Mouse (Mus musculus): ENCODE data around the gene Saxo1. TPM values are rescaled to one million over a fixed set of nuclear protein-coding genes. Genes with fewer than 3 reads are reported as not detected.

The Saxo1 gene
- polyA plus RNA-seq, 1 experiment from 2014 or later = not detected

GRCm38 (mm10) chr4:86425581-86425980 is 132.5 kb downstream of the Saxo1 start:
- peak; percentile 8 for DNase-seq
- no peak overlapping the region for H3K4me3 ChIP-seq (replicated peaks; ENCODE audit: low read depth, low read length)
- H3K9ac ChIP-seq (replicated peaks; ENCODE audit: low read length) = no peak overlapping the region
- H3K36me3 ChIP-seq (ENCODE audit: control insufficient read depth, insufficient read depth, low read length) = no peaks in the 10 kb centered on the region
- H3K27ac ChIP-seq (replicated peaks; ENCODE audit: low read depth, low read length) = no peak overlapping the region
- H3K4me1 ChIP-seq (ENCODE audit: control insufficient read depth, insufficient read depth, low read length) = no peaks in the 10 kb centered on the region
- H3K27me3 ChIP-seq (ENCODE audit: control insufficient read depth, insufficient read depth, low read length) = no peaks in the 10 kb centered on the region
- 82% methylated on average over 7 of the region's 7 CpGs for WGBS
- H3K9me3 ChIP-seq (ENCODE audit: control insufficient read depth, low read length) = no peaks in the 10 kb centered on the region
- H3K4me2 ChIP-seq (ENCODE audit: low read length) = no peak overlapping the region
- ATAC-seq (ENCODE audit: low FRiP score, low TSS enrichment) = no peak; the same call in 1 of the 2 replicates

GRCm38 (mm10) chr4:86422586-86422985 is 135.5 kb downstream of the Saxo1 start:
- WGBS = 81% methylated on average over 6 of the region's 6 CpGs
- no peak overlapping the region for H3K27ac ChIP-seq (replicated peaks; ENCODE audit: low read depth, low read length)
- H3K9me3 ChIP-seq (ENCODE audit: control insufficient read depth, low read length) = no peaks in the 10 kb centered on the region
- no peak overlapping the region for H3K4me2 ChIP-seq (ENCODE audit: low read length)
- no peak overlapping the region for H3K4me3 ChIP-seq (replicated peaks; ENCODE audit: low read depth, low read length)
- no peaks in the 10 kb centered on the region for H3K4me1 ChIP-seq (ENCODE audit: control insufficient read depth, insufficient read depth, low read length)
- no peak for DNase-seq
- no peak overlapping the region for H3K9ac ChIP-seq (replicated peaks; ENCODE audit: low read length)
- no peaks in the 10 kb centered on the region for H3K27me3 ChIP-seq (ENCODE audit: control insufficient read depth, insufficient read depth, low read length)
- no peaks in the 10 kb centered on the region for H3K36me3 ChIP-seq (ENCODE audit: control insufficient read depth, insufficient read depth, low read length)
- no peak for ATAC-seq (ENCODE audit: low FRiP score, low TSS enrichment)

DNA sequence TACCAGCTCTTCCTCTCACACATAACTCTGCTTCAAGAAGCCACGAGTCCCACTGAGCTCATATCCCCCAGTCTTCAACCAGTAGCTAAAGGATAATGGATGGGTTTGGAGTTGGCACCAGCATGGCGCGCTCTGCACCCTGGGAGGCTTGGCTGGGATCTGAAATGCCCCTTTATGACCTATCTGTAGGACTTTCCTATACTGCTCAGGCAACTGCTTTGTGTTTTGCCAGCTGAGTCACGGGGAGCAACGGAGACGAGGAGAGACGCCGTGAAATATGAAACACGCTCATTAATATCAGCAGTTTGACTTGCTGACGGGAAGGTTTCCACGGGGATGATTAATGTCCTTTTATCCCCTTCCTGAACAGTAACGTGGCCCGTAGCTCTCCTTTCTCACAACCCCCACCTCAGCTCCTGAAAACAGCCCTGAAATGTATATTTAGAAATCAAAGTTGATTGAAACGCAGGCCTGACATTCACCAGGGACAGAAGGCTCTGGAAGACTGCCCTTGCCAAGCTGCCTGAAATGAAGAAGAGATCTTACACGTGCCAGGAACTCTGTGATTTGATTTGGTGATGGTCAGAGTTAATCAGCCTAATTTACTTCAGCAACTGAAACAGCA is 141.6 kb downstream of the Saxo1 start:
- no peak overlapping the region for H3K4me2 ChIP-seq (ENCODE audit: low read length)
- H3K9ac ChIP-seq (replicated peaks; ENCODE audit: low read length) = no peak overlapping the region
- H3K4me1 ChIP-seq (ENCODE audit: control insufficient read depth, insufficient read depth, low read length) = no peaks in the 10 kb centered on the region
- DNase-seq (peak; percentile 24), ATAC-seq (ENCODE audit: low FRiP score, low TSS enrichment) (no peak)
- H3K9me3 ChIP-seq (ENCODE audit: control insufficient read depth, low read length) = no peaks in the 10 kb centered on the region
- H3K27me3 ChIP-seq (ENCODE audit: control insufficient read depth, insufficient read depth, low read length) = no peaks in the 10 kb centered on the region
- WGBS = 67% methylated on average over 15 of the region's 15 CpGs
- no peak overlapping the region for H3K27ac ChIP-seq (replicated peaks; ENCODE audit: low read depth, low read length)
- H3K4me3 ChIP-seq (replicated peaks; ENCODE audit: low read depth, low read length) = no peak overlapping the region
- H3K36me3 ChIP-seq (ENCODE audit: control insufficient read depth, insufficient read depth, low read length) = no peaks in the 10 kb centered on the region

- no peaks in the 10 kb centered on the region for H3K4me1 ChIP-seq (ENCODE audit: control insufficient read depth, insufficient read depth, low read length)
- H3K27ac ChIP-seq (replicated peaks; ENCODE audit: low read depth, low read length) = no peak overlapping the region
- H3K4me2 ChIP-seq (ENCODE audit: low read length) = no peak overlapping the region
- no peaks in the 10 kb centered on the region for H3K36me3 ChIP-seq (ENCODE audit: control insufficient read depth, insufficient read depth, low read length)
- H3K27me3 ChIP-seq (ENCODE audit: control insufficient read depth, insufficient read depth, low read length) = no peaks in the 10 kb centered on the region
- no peak overlapping the region for H3K4me3 ChIP-seq (replicated peaks; ENCODE audit: low read depth, low read length)
- no peaks in the 10 kb centered on the region for H3K9me3 ChIP-seq (ENCODE audit: control insufficient read depth, low read length)
- DNase-seq = no peak
- 55% methylated on average over 3 of the region's 3 CpGs for WGBS
- ATAC-seq (ENCODE audit: low FRiP score, low TSS enrichment) = no peak
- no peak overlapping the region for H3K9ac ChIP-seq (replicated peaks; ENCODE audit: low read length)
Observed at GRCm38 (mm10) chr4:86413388-86413787, 144.7 kb downstream of the Saxo1 start.

DNA sequence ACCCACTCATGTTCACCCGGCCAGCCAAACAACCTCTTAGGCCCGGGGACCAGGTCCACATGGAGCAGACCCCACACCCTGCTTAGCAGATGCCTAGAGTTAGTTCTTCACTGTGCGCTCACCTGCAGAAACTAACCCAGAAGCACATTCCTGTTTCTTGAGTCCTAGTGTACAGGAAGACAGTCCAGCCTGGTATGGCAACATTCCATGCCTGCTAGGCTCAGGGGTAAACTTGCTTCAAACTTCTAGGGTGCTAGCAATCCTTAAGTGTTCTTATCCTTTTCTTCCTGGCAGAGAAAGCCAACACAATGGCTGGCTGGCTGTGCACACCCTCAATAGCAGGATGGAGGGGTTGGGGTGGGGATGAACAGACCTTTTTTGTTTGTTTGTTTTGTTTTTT is 147.2 kb downstream of the Saxo1 start:
- no peaks in the 10 kb centered on the region for H3K36me3 ChIP-seq (ENCODE audit: control insufficient read depth, insufficient read depth, low read length)
- no peaks in the 10 kb centered on the region for H3K27me3 ChIP-seq (ENCODE audit: control insufficient read depth, insufficient read depth, low read length)
- H3K4me1 ChIP-seq (ENCODE audit: control insufficient read depth, insufficient read depth, low read length) = no peaks in the 10 kb centered on the region
- no peak for DNase-seq
- no peak for ATAC-seq (ENCODE audit: low FRiP score, low TSS enrichment)
- WGBS = over 99% methylated on average over 3 of the region's 3 CpGs
- no peak overlapping the region for H3K27ac ChIP-seq (replicated peaks; ENCODE audit: low read depth, low read length)
- H3K9ac ChIP-seq (replicated peaks; ENCODE audit: low read length) = no peak overlapping the region
- no peak overlapping the region for H3K4me2 ChIP-seq (ENCODE audit: low read length)
- no peak overlapping the region for H3K4me3 ChIP-seq (replicated peaks; ENCODE audit: low read depth, low read length)
- no peaks in the 10 kb centered on the region for H3K9me3 ChIP-seq (ENCODE audit: control insufficient read depth, low read length)

DNA sequence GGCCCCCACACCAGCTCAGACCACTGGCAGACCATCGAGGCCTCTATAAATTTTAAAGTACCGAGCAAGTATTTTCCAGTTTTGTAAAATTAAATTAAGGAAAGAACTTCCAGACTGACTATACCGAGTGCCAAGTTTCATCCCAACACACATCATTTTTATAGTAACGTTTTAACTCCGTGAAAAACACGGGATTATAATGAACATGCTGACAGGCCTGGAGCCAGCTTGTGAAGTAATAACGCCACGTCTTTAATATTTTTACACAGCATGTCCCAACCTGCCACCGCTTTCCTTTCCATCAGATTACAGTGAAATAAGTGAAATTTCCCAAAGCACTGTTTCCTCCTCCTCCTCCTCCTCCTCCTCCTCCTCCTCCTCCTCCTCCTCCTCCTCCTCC is 149.7 kb downstream of the Saxo1 start:
- Histone ChIP-seq H3K4me3 (replicated peaks; ENCODE audit: low read depth, low read length) (no peak overlapping the region), H3K27ac (replicated peaks; ENCODE audit: low read depth, low read length) (no peak overlapping the region), H3K36me3 (ENCODE audit: control insufficient read depth, insufficient read depth, low read length) (no peaks in the 10 kb centered on the region), H3K4me2 (ENCODE audit: low read length) (no peak overlapping the region), H3K9ac (replicated peaks; ENCODE audit: low read length) (no peak overlapping the region), H3K9me3 (ENCODE audit: control insufficient read depth, low read length) (no peaks in the 10 kb centered on the region), H3K27me3 (ENCODE audit: control insufficient read depth, insufficient read depth, low read length) (no peaks in the 10 kb centered on the region), H3K4me1 (ENCODE audit: control insufficient read depth, insufficient read depth, low read length) (no peaks in the 10 kb centered on the region)
- DNase-seq (no peak), ATAC-seq (ENCODE audit: low FRiP score, low TSS enrichment) (no peak)
- WGBS = 91% methylated on average over 9 of the region's 9 CpGs

DNA sequence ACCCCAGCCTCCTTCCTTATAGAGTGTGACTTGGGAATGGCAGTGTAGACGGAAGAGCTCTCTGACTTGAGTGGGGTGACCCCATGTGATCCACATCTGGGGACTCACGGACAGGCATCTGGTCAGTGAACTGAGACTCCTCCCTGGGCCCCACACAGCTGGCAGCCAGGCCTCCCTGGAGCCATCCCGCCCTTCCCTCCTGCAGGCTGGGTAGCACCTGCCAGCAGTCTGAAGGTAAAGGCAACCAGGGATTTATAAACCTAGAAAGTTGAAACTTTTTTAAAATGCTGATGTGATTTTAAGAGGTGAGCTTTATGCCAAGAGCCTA is 151.0 kb downstream of the Saxo1 start:
- H3K4me1 ChIP-seq (ENCODE audit: control insufficient read depth, insufficient read depth, low read length) = no peaks in the 10 kb centered on the region
- 80% methylated on average over 3 of the region's 3 CpGs for WGBS
- H3K4me2 ChIP-seq (ENCODE audit: low read length) = no peak overlapping the region
- no peak overlapping the region for H3K27ac ChIP-seq (replicated peaks; ENCODE audit: low read depth, low read length)
- DNase-seq (no peak), ATAC-seq (ENCODE audit: low FRiP score, low TSS enrichment) (0 out of 2 replicates have a peak, but pooled peaks have one; percentile 31)
- no peaks in the 10 kb centered on the region for H3K36me3 ChIP-seq (ENCODE audit: control insufficient read depth, insufficient read depth, low read length)
- no peaks in the 10 kb centered on the region for H3K9me3 ChIP-seq (ENCODE audit: control insufficient read depth, low read length)
- no peaks in the 10 kb centered on the region for H3K27me3 ChIP-seq (ENCODE audit: control insufficient read depth, insufficient read depth, low read length)
- H3K4me3 ChIP-seq (replicated peaks; ENCODE audit: low read depth, low read length) = no peak overlapping the region
- H3K9ac ChIP-seq (replicated peaks; ENCODE audit: low read length) = no peak overlapping the region

- no peak overlapping the region for H3K27ac ChIP-seq (replicated peaks; ENCODE audit: low read depth, low read length)
- no peak overlapping the region for H3K4me3 ChIP-seq (replicated peaks; ENCODE audit: low read depth, low read length)
- no peaks in the 10 kb centered on the region for H3K9me3 ChIP-seq (ENCODE audit: control insufficient read depth, low read length)
- WGBS = 79% methylated on average over 7 of the region's 7 CpGs
- H3K27me3 ChIP-seq (ENCODE audit: control insufficient read depth, insufficient read depth, low read length) = no peaks in the 10 kb centered on the region
- no peaks in the 10 kb centered on the region for H3K36me3 ChIP-seq (ENCODE audit: control insufficient read depth, insufficient read depth, low read length)
- ATAC-seq (ENCODE audit: low FRiP score, low TSS enrichment) = no peak
- no peak for DNase-seq
- H3K9ac ChIP-seq (replicated peaks; ENCODE audit: low read length) = no peak overlapping the region
- H3K4me1 ChIP-seq (ENCODE audit: control insufficient read depth, insufficient read depth, low read length) = no peaks in the 10 kb centered on the region
- H3K4me2 ChIP-seq (ENCODE audit: low read length) = no peak overlapping the region
Observed at GRCm38 (mm10) chr4:86406501-86407199, 151.5 kb downstream of the Saxo1 start.

GRCm38 (mm10) chr4:86401116-86401515 is 157.0 kb downstream of the Saxo1 start:
- no peak overlapping the region for H3K4me3 ChIP-seq (replicated peaks; ENCODE audit: low read depth, low read length)
- no peak overlapping the region for H3K9ac ChIP-seq (replicated peaks; ENCODE audit: low read length)
- no peaks in the 10 kb centered on the region for H3K27me3 ChIP-seq (ENCODE audit: control insufficient read depth, insufficient read depth, low read length)
- no peak for ATAC-seq (ENCODE audit: low FRiP score, low TSS enrichment)
- H3K4me2 ChIP-seq (ENCODE audit: low read length) = no peak overlapping the region
- no peak overlapping the region for H3K27ac ChIP-seq (replicated peaks; ENCODE audit: low read depth, low read length)
- no peak for DNase-seq
- no peaks in the 10 kb centered on the region for H3K4me1 ChIP-seq (ENCODE audit: control insufficient read depth, insufficient read depth, low read length)
- H3K36me3 ChIP-seq (ENCODE audit: control insufficient read depth, insufficient read depth, low read length) = no peaks in the 10 kb centered on the region
- WGBS = 43% methylated on average over 3 of the region's 3 CpGs
- no peaks in the 10 kb centered on the region for H3K9me3 ChIP-seq (ENCODE audit: control insufficient read depth, low read length)
